In the genomic region with DNA sequence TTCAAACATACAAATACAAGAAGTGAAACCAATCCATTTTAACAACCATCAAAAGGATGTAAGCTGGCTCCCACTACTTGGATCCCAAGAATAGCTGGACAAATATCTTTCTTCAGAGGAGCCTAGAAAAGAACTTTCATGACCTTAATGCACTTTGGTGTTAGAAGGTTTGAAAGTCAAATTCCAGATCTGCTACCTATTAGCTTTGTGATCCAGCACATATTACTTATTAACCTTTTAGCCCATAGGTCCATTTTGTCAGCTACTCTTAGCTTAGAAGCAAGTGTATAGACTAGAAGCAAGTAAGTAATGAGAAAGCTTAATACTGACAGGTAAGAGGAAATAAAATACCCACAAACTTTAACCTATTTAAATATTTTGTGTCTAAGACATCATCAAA, we compare ENCODE assay signal across 17 mouse cellular contexts.
"Had no signal": no experiment of that assay in that cellular context is flagged by ENCODE, and none has a peak within 500 bp of the region (broad histone marks: within the 10 kb centered on the region; RNA-seq: fewer than 3 reads in every experiment).

No protein-coding gene starts in this region.

- H3K9me3 ChIP-seq: megakaryocyte, embryonic 14.5 days; midbrain, embryonic 13.5 days; midbrain, embryonic 15.5 days; neural tube, embryonic 12.5 days; stomach, embryonic 15.5 days had no signal

- H3K4me2 ChIP-seq: lung, embryonic 15.5 days; midbrain, embryonic 11.5 days; midbrain, embryonic 13.5 days; midbrain, embryonic 15.5 days; neural tube, embryonic 12.5 days; stomach, embryonic 15.5 days had no signal

- H3K27ac ChIP-seq: lung, embryonic 15.5 days; macrophage; midbrain, embryonic 13.5 days; midbrain, embryonic 15.5 days; neural tube, embryonic 12.5 days; stomach, embryonic 15.5 days; stomach, postnatal 0 days had no signal

- H3K4me3 ChIP-seq: lung, embryonic 15.5 days; megakaryocyte, embryonic 14.5 days; midbrain, embryonic 13.5 days; midbrain, embryonic 15.5 days; neural tube, embryonic 12.5 days; stomach, embryonic 15.5 days had no signal

- H3K9ac ChIP-seq: lung, embryonic 15.5 days; midbrain, embryonic 13.5 days; midbrain, embryonic 15.5 days; neural tube, embryonic 12.5 days; stomach, embryonic 15.5 days had no signal

- H3K27me3 ChIP-seq: lung, embryonic 15.5 days; megakaryocyte, embryonic 14.5 days; midbrain, embryonic 13.5 days; midbrain, embryonic 15.5 days; neural tube, embryonic 12.5 days; stomach, embryonic 15.5 days had no signal

- H3K36me3 ChIP-seq: lung, embryonic 15.5 days; midbrain, embryonic 13.5 days; midbrain, embryonic 15.5 days; neural tube, embryonic 12.5 days; stomach, embryonic 15.5 days had no signal

- H3K4me1 ChIP-seq: lung, embryonic 15.5 days; stomach, embryonic 15.5 days had no signal

- DNase-seq: lung, adult 2 months; lung, postnatal 14 days; lung, postnatal 36 days; right cerebral cortex, postnatal 14 days; thymus, adult 2 months; thymus, postnatal 25 days; thymus, postnatal 4 days had no signal

- ATAC-seq: lung, postnatal 0 days; midbrain, embryonic 13.5 days; midbrain, embryonic 15.5 days had no signal
